Mouse (Mus musculus) neural tube, embryonic 14.5 days (tissue): ENCODE results near the gene 2900026A02Rik. TPM values are rescaled to one million over a fixed set of nuclear protein-coding genes. Genes with fewer than 3 reads are reported as not detected.

Experiments
- ATAC-seq: fragments of 200-750 bp; cut with Nextera tagmentation; 2 replicates; pipeline ENCODE4 v1.8.0; 2017; ENCODE audit warnings: low read depth, mild to moderate bottlenecking, moderate TSS enrichment, moderate library complexity
- H3K27ac ChIP-seq: fragments of 300-500 bp; sonication (generic); 2 replicates; pipeline ENCODE4 v1.5.1; 2014; ENCODE audit warnings: low read depth, mild to moderate bottlenecking, control low read depth, low read length, moderate library complexity, mixed read lengths
- H3K27me3 ChIP-seq: fragments of 300-500 bp; sonication (generic); 2 replicates; pipeline ENCODE4 v1.6.1; 2014; ENCODE audit warnings: low read length; ENCODE audit not compliant: control insufficient read depth, insufficient read depth
- H3K36me3 ChIP-seq: fragments of 300-500 bp; sonication (generic); 2 replicates; pipeline ENCODE4 v1.6.1; 2014; ENCODE audit warnings: low read length, mixed read lengths; ENCODE audit not compliant: control insufficient read depth, insufficient read depth
- H3K4me1 ChIP-seq: fragments of 300-500 bp; sonication (generic); 2 replicates; pipeline ENCODE4 v1.6.1; 2014; ENCODE audit warnings: low read length; ENCODE audit not compliant: control insufficient read depth, insufficient read depth
- H3K4me2 ChIP-seq: fragments of 300-500 bp; sonication (generic); 2 replicates; pipeline ENCODE4 v1.6.1; 2014; ENCODE audit warnings: mild to moderate bottlenecking, low read depth, low read length, control low read depth
- H3K4me3 ChIP-seq: fragments of 300-500 bp; sonication (generic); 2 replicates; pipeline ENCODE4 v1.5.1; 2014; ENCODE audit warnings: low read depth, low read length, control low read depth, mixed read lengths
- H3K9ac ChIP-seq: fragments of 300-500 bp; sonication (generic); replicated peaks from 2 replicates; pipeline ENCODE4 v1.6.1; 2014; ENCODE audit warnings: low read depth, mild to moderate bottlenecking, control low read depth, low read length, mixed read lengths
- H3K9me3 ChIP-seq: fragments of 300-500 bp; sonication (generic); 2 replicates; pipeline ENCODE4 v1.6.1; 2016; ENCODE audit warnings: low read length; ENCODE audit not compliant: control insufficient read depth
- WGBS: fragments of 180-500 bp; shearing (Covaris S2); extraction: QIAGEN DNeasy Blood & Tissue Kit; methylation state at CpG from one replicate; pipeline ENCODE4 v1.1.7; 2014; 5-methylcytosine and 5-hydroxymethylcytosine counted together
- polyA plus RNA-seq: library from polyadenylated mRNA; unstranded; fragments of >200 nt; fragmentation: Nextera tagmentation; extraction: Ambion mirVana; gene quantifications from 2 replicates; pipeline ENCODE4 v1.2.1, GENCODE M21; 2014

The 2900026A02Rik gene
- polyA plus RNA-seq, 1 experiment from 2014 or later, result 2.1 TPM

- Histone ChIP-seq H3K27ac (no peak overlapping the region), H3K36me3 (no peaks in the 10 kb centered on the region), H3K27me3 (no peaks in the 10 kb centered on the region), H3K9me3 (no peaks in the 10 kb centered on the region), H3K9ac (no peak overlapping the region), H3K4me3 (no peak overlapping the region), H3K4me1 (peaks cover 11% of the 10 kb centered on the region), H3K4me2 (no peak overlapping the region)
- ATAC-seq, result no peak
- WGBS, result 73% methylated on average over 6 of the region's 6 CpGs
Observed at GRCm38 (mm10) chr5:113121591-113121875, 99.5 kb downstream of the 2900026A02Rik start.

GRCm38 (mm10) chr5:113120741-113121590, 100.1 kb downstream of the 2900026A02Rik start:
- ATAC-seq, result no peak
- no peaks in the 10 kb centered on the region for H3K9me3 ChIP-seq
- 22% methylated on average over 15 of the region's 15 CpGs for WGBS

GRCm38 (mm10) chr5:113119861-113120465, 101.1 kb downstream of the 2900026A02Rik start:
- no peak for ATAC-seq
- H3K9ac ChIP-seq, result no peak overlapping the region

More at GRCm38 (mm10) chr5:113120741-113121590, 100.1 kb downstream of the 2900026A02Rik start:
- no peak overlapping the region for H3K27ac ChIP-seq
- peaks cover 11% of the 10 kb centered on the region for H3K4me1 ChIP-seq
- H3K27me3 ChIP-seq, result no peaks in the 10 kb centered on the region
- no peaks in the 10 kb centered on the region for H3K36me3 ChIP-seq
- no peak overlapping the region for H3K9ac ChIP-seq
- H3K4me2 ChIP-seq, result no peak overlapping the region
- H3K4me3 ChIP-seq, result no peak overlapping the region

GRCm38 (mm10) chr5:113119291-113119690, 101.7 kb downstream of the 2900026A02Rik start:
- 83% methylated on average over 9 of the region's 9 CpGs for WGBS
- no peak for ATAC-seq
- H3K4me1 ChIP-seq, result peaks cover 11% of the 10 kb centered on the region
- H3K27me3 ChIP-seq, result no peaks in the 10 kb centered on the region
- H3K9ac ChIP-seq, result no peak overlapping the region
- no peak overlapping the region for H3K4me3 ChIP-seq
- H3K36me3 ChIP-seq, result no peaks in the 10 kb centered on the region
- H3K4me2 ChIP-seq, result no peak overlapping the region
- H3K9me3 ChIP-seq, result no peaks in the 10 kb centered on the region
- no peak overlapping the region for H3K27ac ChIP-seq

More at GRCm38 (mm10) chr5:113119861-113120465, 101.1 kb downstream of the 2900026A02Rik start:
- Histone ChIP-seq H3K27me3 (no peaks in the 10 kb centered on the region), H3K9me3 (no peaks in the 10 kb centered on the region), H3K36me3 (no peaks in the 10 kb centered on the region), H3K4me3 (no peak overlapping the region), H3K4me1 (peaks cover 11% of the 10 kb centered on the region), H3K27ac (no peak overlapping the region; the same call in 1 of the 2 replicates), H3K4me2 (no peak overlapping the region)
- WGBS, result 24% methylated on average over 13 of the region's 13 CpGs

- H3K27me3 ChIP-seq, result no peaks in the 10 kb centered on the region
- 64% methylated on average over 6 of the region's 6 CpGs for WGBS
- no peak overlapping the region for H3K27ac ChIP-seq
- no peaks in the 10 kb centered on the region for H3K36me3 ChIP-seq
- no peak for ATAC-seq
- no peak overlapping the region for H3K4me3 ChIP-seq
- H3K9me3 ChIP-seq, result no peaks in the 10 kb centered on the region
- peaks cover 11% of the 10 kb centered on the region for H3K4me1 ChIP-seq
- no peak overlapping the region for H3K4me2 ChIP-seq
- no peak overlapping the region for H3K9ac ChIP-seq
Observed at GRCm38 (mm10) chr5:113118695-113119094, 102.3 kb downstream of the 2900026A02Rik start.

GRCm38 (mm10) chr5:113117361-113117760, 103.7 kb downstream of the 2900026A02Rik start:
- Histone ChIP-seq H3K9me3 (no peaks in the 10 kb centered on the region), H3K27ac (no peak overlapping the region), H3K4me2 (no peak overlapping the region), H3K4me1 (peaks cover 11% of the 10 kb centered on the region), H3K9ac (no peak overlapping the region), H3K36me3 (no peaks in the 10 kb centered on the region), H3K4me3 (no peak overlapping the region), H3K27me3 (no peaks in the 10 kb centered on the region)
- no peak for ATAC-seq
- WGBS, result 64% methylated on average over 5 of the region's 5 CpGs

GRCm38 (mm10) chr5:113115896-113116295, 105.1 kb downstream of the 2900026A02Rik start:
- ATAC-seq, result no peak
- H3K4me3 ChIP-seq, result no peak overlapping the region
- no peak overlapping the region for H3K4me2 ChIP-seq
- H3K36me3 ChIP-seq, result no peaks in the 10 kb centered on the region
- no peaks in the 10 kb centered on the region for H3K27me3 ChIP-seq
- no peak overlapping the region for H3K9ac ChIP-seq
- 77% methylated on average over 10 of the region's 10 CpGs for WGBS
- no peak overlapping the region for H3K27ac ChIP-seq
- H3K4me1 ChIP-seq, result peaks cover 7% of the 10 kb centered on the region; the same call in 1 of the 2 replicates
- H3K9me3 ChIP-seq, result no peaks in the 10 kb centered on the region

- Histone ChIP-seq H3K27ac (no peak overlapping the region), H3K4me1 (0 out of 2 replicates have a peak, but pooled peaks cover 6% of the 10 kb centered on the region), H3K4me3 (no peak overlapping the region), H3K9me3 (no peaks in the 10 kb centered on the region), H3K9ac (no peak overlapping the region), H3K27me3 (no peaks in the 10 kb centered on the region), H3K36me3 (no peaks in the 10 kb centered on the region), H3K4me2 (no peak overlapping the region)
- 39% methylated on average over 20 of the region's 20 CpGs for WGBS
- no peak for ATAC-seq
Observed at GRCm38 (mm10) chr5:113114264-113115225, 106.5 kb downstream of the 2900026A02Rik start.
